Mouse (Mus musculus): ENCODE data around the gene Tmtc2. TPM values are rescaled to one million over a fixed set of nuclear protein-coding genes. Genes with fewer than 3 reads are reported as not detected.

Tmtc2 gene
- total RNA-seq, 1 experiment: 0.89 TPM

GRCm38 (mm10) chr10:105557581-105557980 lies 16.7 kb downstream of the Tmtc2 start:
- TF ChIP-seq ZC3H11A (IDR thresholded peaks at IDR 0.05; ENCODE audit: borderline replicate concordance, low read depth, low read length) (no peak), CHD2 (IDR thresholded peaks at IDR 0.05; ENCODE audit: low read depth, low read length) (no peak), ZNF384 (IDR thresholded peaks at IDR 0.05; ENCODE audit: low read depth, low read length) (no peak), HCFC1 (IDR thresholded peaks at IDR 0.05; ENCODE audit: borderline replicate concordance, insufficient read depth, low read length) (no peak)
- Histone ChIP-seq H3K9me3 (ENCODE audit: control insufficient read depth, insufficient read depth, low read depth, low read length) (no peaks in the 10 kb centered on the region), H3K4me1 (ENCODE audit: control insufficient read depth in 2 of 2, insufficient read depth in 2 of 2, low read length in 2 of 2, poor library complexity in 1 of 2) (no peaks in the 10 kb centered on the region), H3K4me3 (ENCODE audit: insufficient read depth in 1 of 2, low read depth in 1 of 2, low read length in 2 of 2, poor library complexity in 1 of 2, severe bottlenecking in 1 of 2) (no peak overlapping the region), H3K36me3 (ENCODE audit: control insufficient read depth, insufficient read depth, low read length, poor library complexity, severe bottlenecking) (no peaks in the 10 kb centered on the region), H3K9ac (ENCODE audit: insufficient read depth, low read depth, low read length, poor library complexity, severe bottlenecking) (no peak overlapping the region), H3K27ac (ENCODE audit: insufficient read depth, low read depth, low read length, poor library complexity, severe bottlenecking) (no peak overlapping the region)
- no peak for DNase-seq (ENCODE audit: low read depth, low spot score)
- in situ Hi-C loops (cut with MboI; ENCODE audit: low sequenced_read_pairs in 2 of 2, unreplicated experiment in 2 of 2): no loop called here

DNA sequence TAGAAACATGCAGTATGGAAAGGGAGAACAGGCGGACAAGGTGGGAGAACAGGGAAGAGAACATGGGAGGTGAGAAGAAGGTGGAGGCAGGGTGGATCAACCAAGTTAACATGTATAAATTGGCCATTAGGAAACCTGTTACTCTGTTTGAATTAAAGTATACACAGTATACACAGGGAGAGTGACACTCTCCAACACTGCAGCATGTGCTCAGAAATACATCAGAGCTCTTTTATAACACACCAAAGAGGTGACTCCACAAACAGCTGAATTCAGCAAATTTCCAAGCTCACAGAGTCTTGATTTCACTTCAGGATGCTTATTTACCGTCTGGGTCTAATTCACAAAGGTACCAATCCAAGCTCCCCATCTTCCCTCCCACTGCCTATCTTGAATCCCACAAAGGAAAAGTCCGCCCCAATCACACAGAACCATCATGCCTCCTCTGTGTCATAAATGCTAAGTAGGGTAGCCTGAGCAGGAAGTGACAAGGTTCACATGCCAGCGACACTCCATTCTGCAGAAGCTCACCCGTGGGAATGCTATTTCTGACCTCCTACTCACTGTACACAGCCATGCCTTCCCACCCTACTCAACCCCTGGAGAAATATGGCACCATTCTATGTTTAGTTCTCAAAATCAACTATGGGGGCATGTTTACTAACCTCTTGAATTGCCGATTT lies 17.2 kb downstream of the Tmtc2 start:
- in situ Hi-C loops (cut with MboI; ENCODE audit: low sequenced_read_pairs in 2 of 2, unreplicated experiment in 2 of 2): no loop called here
- H3K9me3 ChIP-seq (ENCODE audit: control insufficient read depth, insufficient read depth, low read depth, low read length): no peaks in the 10 kb centered on the region
- DNase-seq (ENCODE audit: low read depth, low spot score): no peak
- TF ChIP-seq CHD2 (IDR thresholded peaks at IDR 0.05; ENCODE audit: low read depth, low read length) (no peak), ZNF384 (IDR thresholded peaks at IDR 0.05; ENCODE audit: low read depth, low read length) (no peak)
- H3K4me3 ChIP-seq (ENCODE audit: insufficient read depth in 1 of 2, low read depth in 1 of 2, low read length in 2 of 2, poor library complexity in 1 of 2, severe bottlenecking in 1 of 2): no peak overlapping the region
- H3K4me1 ChIP-seq (ENCODE audit: control insufficient read depth in 2 of 2, insufficient read depth in 2 of 2, low read length in 2 of 2, poor library complexity in 1 of 2): no peaks in the 10 kb centered on the region
- H3K27ac ChIP-seq (ENCODE audit: insufficient read depth, low read depth, low read length, poor library complexity, severe bottlenecking): no peak overlapping the region
- H3K9ac ChIP-seq (ENCODE audit: insufficient read depth, low read depth, low read length, poor library complexity, severe bottlenecking): no peak overlapping the region
- no peaks in the 10 kb centered on the region for H3K36me3 ChIP-seq (ENCODE audit: control insufficient read depth, insufficient read depth, low read length, poor library complexity, severe bottlenecking)

DNA sequence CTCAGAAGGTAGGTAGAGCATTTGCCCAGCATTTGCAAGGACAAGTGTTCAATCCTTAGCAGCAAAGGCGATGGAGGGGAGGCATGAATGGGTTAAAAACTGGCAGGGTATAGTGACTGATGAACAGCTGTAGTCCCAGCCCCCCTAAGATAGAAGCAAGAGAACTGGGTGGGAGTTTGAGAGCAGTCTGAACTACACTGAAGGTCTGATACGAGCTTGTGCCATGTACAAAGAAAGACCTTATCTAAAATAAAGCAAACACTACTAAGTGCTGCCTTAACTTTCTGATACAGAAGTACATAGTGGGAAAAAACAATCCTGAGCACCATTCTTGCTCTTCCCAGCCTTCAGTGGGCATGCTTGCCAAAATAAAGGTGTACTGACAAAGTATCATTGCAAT lies 20.1 kb downstream of the Tmtc2 start:
- no peak for DNase-seq (ENCODE audit: low read depth, low spot score)
- Histone ChIP-seq H3K36me3 (ENCODE audit: control insufficient read depth, insufficient read depth, low read length, poor library complexity, severe bottlenecking) (no peaks in the 10 kb centered on the region), H3K27ac (ENCODE audit: insufficient read depth, low read depth, low read length, poor library complexity, severe bottlenecking) (no peak overlapping the region), H3K4me3 (ENCODE audit: insufficient read depth in 1 of 2, low read depth in 1 of 2, low read length in 2 of 2, poor library complexity in 1 of 2, severe bottlenecking in 1 of 2) (no peak overlapping the region), H3K9me3 (ENCODE audit: control insufficient read depth, insufficient read depth, low read depth, low read length) (no peaks in the 10 kb centered on the region), H3K4me1 (ENCODE audit: control insufficient read depth in 2 of 2, insufficient read depth in 2 of 2, low read length in 2 of 2, poor library complexity in 1 of 2) (no peaks in the 10 kb centered on the region), H3K9ac (ENCODE audit: insufficient read depth, low read depth, low read length, poor library complexity, severe bottlenecking) (no peak overlapping the region)
- in situ Hi-C loops (cut with MboI; ENCODE audit: low sequenced_read_pairs in 2 of 2, unreplicated experiment in 2 of 2): no loop called here
- TF ChIP-seq MAFK (IDR thresholded peaks at IDR 0.05; ENCODE audit: insufficient read depth, low read depth, low read length) (no peak), CHD2 (IDR thresholded peaks at IDR 0.05; ENCODE audit: low read depth, low read length) (no peak), ZNF384 (IDR thresholded peaks at IDR 0.05; ENCODE audit: low read depth, low read length) (no peak), ZC3H11A (IDR thresholded peaks at IDR 0.05; ENCODE audit: borderline replicate concordance, low read depth, low read length) (no peak), HCFC1 (IDR thresholded peaks at IDR 0.05; ENCODE audit: borderline replicate concordance, insufficient read depth, low read length) (no peak)

GRCm38 (mm10) chr10:105548040-105548439 lies 26.2 kb downstream of the Tmtc2 start:
- TF ChIP-seq ZC3H11A (IDR thresholded peaks at IDR 0.05; ENCODE audit: borderline replicate concordance, low read depth, low read length) (no peak), ZNF384 (IDR thresholded peaks at IDR 0.05; ENCODE audit: low read depth, low read length) (no peak), HCFC1 (IDR thresholded peaks at IDR 0.05; ENCODE audit: borderline replicate concordance, insufficient read depth, low read length) (no peak), MAFK (IDR thresholded peaks at IDR 0.05; ENCODE audit: insufficient read depth, low read depth, low read length) (no peak), CHD2 (IDR thresholded peaks at IDR 0.05; ENCODE audit: low read depth, low read length) (no peak)
- Histone ChIP-seq H3K9me3 (ENCODE audit: control insufficient read depth, insufficient read depth, low read depth, low read length) (no peaks in the 10 kb centered on the region), H3K36me3 (ENCODE audit: control insufficient read depth, insufficient read depth, low read length, poor library complexity, severe bottlenecking) (no peaks in the 10 kb centered on the region), H3K27ac (ENCODE audit: insufficient read depth, low read depth, low read length, poor library complexity, severe bottlenecking) (no peak overlapping the region), H3K4me3 (ENCODE audit: insufficient read depth in 1 of 2, low read depth in 1 of 2, low read length in 2 of 2, poor library complexity in 1 of 2, severe bottlenecking in 1 of 2) (no peak overlapping the region), H3K9ac (ENCODE audit: insufficient read depth, low read depth, low read length, poor library complexity, severe bottlenecking) (no peak overlapping the region), H3K4me1 (ENCODE audit: control insufficient read depth in 2 of 2, insufficient read depth in 2 of 2, low read length in 2 of 2, poor library complexity in 1 of 2) (no peaks in the 10 kb centered on the region)
- DNase-seq (ENCODE audit: low read depth, low spot score): no peak
- in situ Hi-C loops (cut with MboI; ENCODE audit: low sequenced_read_pairs in 2 of 2, unreplicated experiment in 2 of 2): no loop called here

Data from ES-E14 (cell line).